Mouse (Mus musculus): ENCODE measurements around the gene Nrxn2. TPM values are rescaled to one million over a fixed set of nuclear protein-coding genes. Genes with fewer than 3 reads are reported as not detected.
A peak's percentile ranks its signal among the peaks of the same experiment; 100 is the strongest.

Gene Nrxn2
- polyA plus RNA-seq, 1 experiment from 2014 or later, result 0.47 TPM

DNA sequence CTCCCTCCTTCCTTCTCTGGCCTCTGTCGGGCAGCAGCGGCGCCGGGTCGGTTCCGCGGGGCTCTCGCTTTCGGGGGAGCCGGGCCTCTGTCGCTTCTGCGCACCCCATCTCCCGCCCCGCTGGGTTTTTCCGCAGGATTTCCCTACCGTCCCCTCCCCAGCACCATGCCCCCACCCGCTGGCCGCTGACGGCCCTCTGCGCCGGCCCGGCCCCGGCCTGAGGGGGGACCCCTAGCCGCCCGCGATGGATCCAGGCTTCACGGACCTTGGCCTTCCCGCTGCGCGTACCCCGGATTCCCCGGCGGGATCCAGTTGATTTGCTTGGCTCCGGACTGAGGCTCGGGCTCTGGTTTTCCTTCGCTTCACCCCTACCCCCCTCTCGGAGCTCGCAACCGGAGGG is 79.3 kb downstream of the Nrxn2 start:
- ATAC-seq (ENCODE audit: insufficient read depth) (peak; percentile 37; the same call in 1 of the 2 replicates), DNase-seq (no peak)
- H3K9me3 ChIP-seq (ENCODE audit: low read depth, low read length), result no peaks in the 10 kb centered on the region
- H3K4me1 ChIP-seq (ENCODE audit: insufficient read depth), result peaks cover 6% of the 10 kb centered on the region; the same call in 1 of the 2 replicates
- H3K27ac ChIP-seq (ENCODE audit: low read depth), result no peak overlapping the region
- H3K36me3 ChIP-seq (ENCODE audit: insufficient read depth), result no peaks in the 10 kb centered on the region
- peak overlapping the region; percentile 28 for H3K9ac ChIP-seq
- WGBS, result under 1% methylated on average over 38 of the region's 39 CpGs
- peak overlapping the region; percentile 39 for H3K4me3 ChIP-seq (ENCODE audit: low read depth, low read length)
- peaks cover 86% of the 10 kb centered on the region for H3K27me3 ChIP-seq (ENCODE audit: insufficient read depth, low read length)
- no peak for TF ChIP-seq CTCF (IDR thresholded peaks at IDR 0.05; ENCODE audit: low read depth)
- peak overlapping the region; percentile 81 for H3K4me2 ChIP-seq

- Histone ChIP-seq H3K27ac (ENCODE audit: low read depth) (no peak overlapping the region), H3K27me3 (ENCODE audit: insufficient read depth, low read length) (peaks cover 93% of the 10 kb centered on the region), H3K4me1 (ENCODE audit: insufficient read depth) (peaks cover 6% of the 10 kb centered on the region; the same call in 1 of the 2 replicates), H3K36me3 (ENCODE audit: insufficient read depth) (no peaks in the 10 kb centered on the region), H3K9ac (peak overlapping the region; percentile 28; the same call in 1 of the 2 replicates), H3K9me3 (ENCODE audit: low read depth, low read length) (no peaks in the 10 kb centered on the region), H3K4me3 (ENCODE audit: low read depth, low read length) (peak overlapping the region; percentile 39), H3K4me2 (peak overlapping the region; percentile 81)
- 6% methylated on average over 25 of the region's 38 CpGs for WGBS
- DNase-seq, result no peak
- TF ChIP-seq CTCF (IDR thresholded peaks at IDR 0.05; ENCODE audit: low read depth), result no peak
- ATAC-seq (ENCODE audit: insufficient read depth), result no peak
Observed at GRCm38 (mm10) chr19:6498350-6499131, 80.0 kb downstream of the Nrxn2 start.

- H3K4me1 ChIP-seq (ENCODE audit: insufficient read depth), result peaks cover 10% of the 10 kb centered on the region; the same call in 1 of the 2 replicates
- WGBS, result 50% methylated on average over 6 of the region's 6 CpGs
- DNase-seq (no peak), ATAC-seq (ENCODE audit: insufficient read depth) (no peak)
- H3K9me3 ChIP-seq (ENCODE audit: low read depth, low read length), result no peaks in the 10 kb centered on the region
- no peak overlapping the region for H3K9ac ChIP-seq
- no peak for TF ChIP-seq CTCF (IDR thresholded peaks at IDR 0.05; ENCODE audit: low read depth)
- H3K4me2 ChIP-seq, result no peak overlapping the region
- H3K27me3 ChIP-seq (ENCODE audit: insufficient read depth, low read length), result peaks cover 86% of the 10 kb centered on the region
- H3K36me3 ChIP-seq (ENCODE audit: insufficient read depth), result no peaks in the 10 kb centered on the region
- no peak overlapping the region for H3K4me3 ChIP-seq (ENCODE audit: low read depth, low read length)
- no peak overlapping the region for H3K27ac ChIP-seq (ENCODE audit: low read depth)
Observed at GRCm38 (mm10) chr19:6499860-6500635, 81.5 kb downstream of the Nrxn2 start.

DNA sequence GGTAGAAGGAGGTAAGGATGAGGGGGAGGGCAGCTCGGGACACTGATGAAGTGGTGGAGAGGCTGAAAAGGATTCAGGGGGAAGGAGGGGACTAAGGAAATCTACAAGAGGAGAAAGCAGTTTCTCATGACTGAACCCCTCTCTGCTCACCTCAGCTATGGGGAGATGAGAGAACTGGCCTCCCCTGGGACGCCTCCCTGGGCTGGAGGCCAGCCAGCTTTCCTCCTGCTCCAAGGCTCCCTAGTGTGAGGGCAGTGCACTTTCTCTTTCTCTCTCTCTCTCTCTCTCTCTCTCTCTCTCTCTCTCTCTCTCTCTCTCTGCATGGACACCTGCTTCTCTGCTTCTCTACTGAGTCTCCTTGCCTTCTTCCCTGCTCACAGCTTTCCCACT is 82.1 kb downstream of the Nrxn2 start:
- no peak for DNase-seq
- Histone ChIP-seq H3K4me1 (ENCODE audit: insufficient read depth) (peaks cover 10% of the 10 kb centered on the region; the same call in 1 of the 2 replicates), H3K27ac (ENCODE audit: low read depth) (no peak overlapping the region), H3K9me3 (ENCODE audit: low read depth, low read length) (no peaks in the 10 kb centered on the region), H3K4me2 (no peak overlapping the region), H3K36me3 (ENCODE audit: insufficient read depth) (no peaks in the 10 kb centered on the region), H3K9ac (no peak overlapping the region), H3K27me3 (ENCODE audit: insufficient read depth, low read length) (peaks cover 80% of the 10 kb centered on the region), H3K4me3 (ENCODE audit: low read depth, low read length) (no peak overlapping the region)
- no peak for ATAC-seq (ENCODE audit: insufficient read depth)
- WGBS, result 19% methylated on average over 2 of the region's 2 CpGs
- no peak for TF ChIP-seq CTCF (IDR thresholded peaks at IDR 0.05; ENCODE audit: low read depth)

DNA sequence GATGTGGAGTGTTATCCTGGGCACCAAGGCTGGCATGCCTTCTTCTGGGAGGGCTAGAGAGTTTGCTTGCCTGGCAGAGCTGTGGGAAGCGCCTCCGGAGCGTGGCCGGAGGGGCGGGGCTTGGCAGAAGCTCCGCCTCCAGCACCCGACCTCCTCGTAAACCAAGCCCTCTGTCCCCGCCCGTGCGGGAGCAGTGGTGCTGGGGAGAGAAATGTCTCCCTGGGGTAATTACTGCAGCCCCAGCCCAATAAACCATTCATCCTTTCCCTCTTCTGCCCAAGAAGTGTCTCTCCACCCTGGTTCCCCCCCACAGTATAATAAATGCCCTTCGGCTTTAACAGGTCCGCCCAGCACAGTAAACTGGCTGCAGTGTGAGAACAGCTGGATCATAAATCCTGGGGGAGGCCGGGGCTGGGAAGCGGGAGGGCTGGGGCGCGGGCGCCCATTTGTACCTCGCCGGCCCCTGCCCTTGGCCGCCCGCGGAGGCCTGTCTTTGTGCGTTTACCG is 83.6 kb downstream of the Nrxn2 start:
- H3K27ac ChIP-seq (ENCODE audit: low read depth), result no peak overlapping the region
- peaks cover 10% of the 10 kb centered on the region; the same call in 1 of the 2 replicates for H3K4me1 ChIP-seq (ENCODE audit: insufficient read depth)
- ATAC-seq (ENCODE audit: insufficient read depth) (no peak), DNase-seq (peak; percentile 61)
- peak overlapping the region; percentile 23; the same call in 1 of the 2 replicates for H3K4me3 ChIP-seq (ENCODE audit: low read depth, low read length)
- no peaks in the 10 kb centered on the region for H3K9me3 ChIP-seq (ENCODE audit: low read depth, low read length)
- peak overlapping the region; percentile 60 for H3K4me2 ChIP-seq
- peaks cover 70% of the 10 kb centered on the region for H3K27me3 ChIP-seq (ENCODE audit: insufficient read depth, low read length)
- no peak overlapping the region for H3K9ac ChIP-seq
- under 1% methylated on average over 25 of the region's 25 CpGs for WGBS
- H3K36me3 ChIP-seq (ENCODE audit: insufficient read depth), result no peaks in the 10 kb centered on the region
- no peak for TF ChIP-seq CTCF (IDR thresholded peaks at IDR 0.05; ENCODE audit: low read depth)

GRCm38 (mm10) chr19:6502543-6503319 is 84.2 kb downstream of the Nrxn2 start:
- no peak for ATAC-seq (ENCODE audit: insufficient read depth)
- peak overlapping the region; percentile 60 for H3K4me2 ChIP-seq

More at GRCm38 (mm10) chr19:6502543-6503319, 84.2 kb downstream of the Nrxn2 start:
- Histone ChIP-seq H3K9ac (no peak overlapping the region), H3K4me1 (ENCODE audit: insufficient read depth) (peaks cover 10% of the 10 kb centered on the region; the same call in 1 of the 2 replicates), H3K9me3 (ENCODE audit: low read depth, low read length) (no peaks in the 10 kb centered on the region), H3K36me3 (ENCODE audit: insufficient read depth) (no peaks in the 10 kb centered on the region), H3K4me3 (ENCODE audit: low read depth, low read length) (peak overlapping the region; percentile 23; the same call in 1 of the 2 replicates), H3K27me3 (ENCODE audit: insufficient read depth, low read length) (peaks cover 67% of the 10 kb centered on the region), H3K27ac (ENCODE audit: low read depth) (no peak overlapping the region)
- 3% methylated on average over 20 of the region's 20 CpGs for WGBS
- no peak for TF ChIP-seq CTCF (IDR thresholded peaks at IDR 0.05; ENCODE audit: low read depth)
- DNase-seq, result peak; percentile 92
